Mouse (Mus musculus): ENCODE data around the gene Gpbp1.
A peak's percentile ranks its signal among the peaks of the same experiment; 100 is the strongest.

The Gpbp1 gene

DNA sequence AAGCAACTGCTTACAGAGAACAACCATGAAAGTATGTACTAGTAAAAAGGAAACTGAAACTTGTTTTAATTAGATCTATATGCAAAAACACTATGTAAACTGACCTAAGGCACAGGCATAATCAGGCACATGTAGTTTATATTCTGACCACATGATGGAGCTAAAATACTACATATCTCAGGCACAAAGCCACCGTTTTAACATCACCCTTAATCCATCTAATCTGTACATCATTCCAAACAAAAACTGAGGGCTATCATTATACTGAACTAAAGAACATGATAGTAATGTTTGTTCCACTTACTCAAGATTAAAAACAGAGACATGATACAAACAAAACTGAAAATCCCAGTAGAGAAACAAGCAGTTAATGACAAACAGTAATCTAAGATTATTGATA, 28.5 kb downstream of the Gpbp1 start:
- DNase-seq, result no peak

DNA sequence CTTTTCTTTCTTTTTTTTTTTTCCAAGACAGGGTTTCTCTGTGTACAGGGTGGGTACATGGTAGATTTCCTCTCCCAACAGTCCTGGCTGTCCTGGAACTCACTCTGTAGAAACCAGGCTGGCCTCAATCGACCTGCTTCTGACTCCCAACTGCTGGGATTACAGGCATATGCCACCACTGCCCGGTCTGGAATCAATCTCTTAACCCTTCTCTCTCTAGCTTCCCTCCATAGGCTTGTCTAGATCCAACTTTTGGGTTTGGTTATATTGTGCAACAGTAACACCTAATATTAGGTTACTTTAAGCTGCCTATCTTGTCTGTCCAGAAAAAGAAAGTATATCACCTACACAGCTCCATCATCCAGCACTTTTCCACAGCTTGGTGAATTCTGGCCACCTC, 33.1 kb downstream of the Gpbp1 start:
- DNase-seq, result no peak

DNA sequence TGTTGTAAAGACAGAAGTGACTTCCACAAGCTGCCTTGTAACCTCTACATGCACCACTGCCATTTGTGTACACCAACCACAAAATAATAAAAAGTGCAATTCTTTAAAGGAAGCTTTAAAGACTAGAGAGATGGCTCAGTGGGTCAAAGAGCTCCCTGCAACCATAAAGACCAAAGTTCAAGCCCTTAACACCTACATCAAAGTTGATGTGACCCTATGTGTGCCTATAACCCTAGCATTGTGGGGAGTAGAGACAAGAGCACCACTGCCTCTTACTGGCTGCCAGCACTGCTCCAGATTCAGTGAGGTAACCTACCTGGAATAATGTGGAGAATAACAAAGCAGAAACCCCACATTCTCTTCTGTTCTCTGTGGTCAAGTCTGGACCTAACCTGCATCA, 45.6 kb downstream of the Gpbp1 start:
- DNase-seq, result no peak

DNA sequence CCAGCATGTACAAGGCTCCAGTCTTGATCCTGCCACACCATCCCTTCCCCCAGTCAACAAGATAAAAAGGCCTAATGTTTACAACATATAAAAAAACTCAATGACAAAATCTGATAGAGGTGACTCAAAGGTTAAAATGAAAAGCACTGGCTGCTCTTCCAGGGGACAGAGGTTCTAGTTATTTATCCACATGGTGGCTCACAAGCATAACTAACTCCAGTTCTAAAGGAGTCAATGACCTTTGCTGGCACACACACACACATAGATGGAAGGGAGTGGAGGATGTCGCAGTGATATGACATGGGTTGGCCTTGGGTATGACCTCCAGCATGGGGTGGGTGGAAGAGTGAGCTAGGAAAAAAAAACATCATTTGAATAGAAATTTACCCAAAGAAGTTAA, 58.7 kb downstream of the Gpbp1 start:
- DNase-seq, result no peak

DNA sequence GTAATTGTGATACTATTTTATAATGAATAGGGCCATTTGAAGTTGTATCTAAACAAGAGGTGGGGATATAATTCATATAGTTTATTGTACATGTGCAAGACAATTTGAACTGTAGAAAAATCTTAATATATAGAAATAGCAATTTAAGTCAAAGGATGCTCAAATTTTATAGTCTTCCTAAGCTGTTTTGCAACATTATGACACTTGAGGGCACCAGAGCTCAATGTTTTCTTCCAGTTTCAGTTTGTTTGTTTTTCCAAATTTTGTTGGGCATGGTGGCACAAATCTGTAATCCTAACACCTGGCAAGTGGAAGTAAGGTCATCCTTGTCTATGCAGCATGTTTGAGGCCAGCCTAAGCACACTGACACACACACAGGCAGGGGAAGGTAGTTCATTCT, 68.6 kb downstream of the Gpbp1 start:
- no peak for DNase-seq

DNA sequence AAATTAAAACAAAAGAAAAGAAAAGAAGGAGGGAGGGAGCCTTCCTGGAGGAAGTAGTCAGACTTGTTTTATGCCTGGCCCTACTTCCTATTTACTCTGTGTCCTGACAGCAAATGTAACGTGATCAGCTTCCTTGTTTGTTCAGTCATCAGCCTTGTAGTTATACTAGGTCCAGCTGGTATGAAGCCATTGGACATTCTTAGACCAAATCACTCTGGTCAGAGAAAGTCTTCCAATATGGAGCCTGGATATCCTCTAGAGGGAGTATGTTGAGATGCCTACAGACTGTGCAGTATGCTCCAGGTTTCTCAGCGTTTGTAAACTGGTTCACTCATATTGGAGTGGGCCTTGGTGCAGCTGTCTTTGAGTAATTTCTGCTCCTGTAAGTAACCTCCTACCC, 71.8 kb downstream of the Gpbp1 start:
- DNase-seq, result no peak

DNA sequence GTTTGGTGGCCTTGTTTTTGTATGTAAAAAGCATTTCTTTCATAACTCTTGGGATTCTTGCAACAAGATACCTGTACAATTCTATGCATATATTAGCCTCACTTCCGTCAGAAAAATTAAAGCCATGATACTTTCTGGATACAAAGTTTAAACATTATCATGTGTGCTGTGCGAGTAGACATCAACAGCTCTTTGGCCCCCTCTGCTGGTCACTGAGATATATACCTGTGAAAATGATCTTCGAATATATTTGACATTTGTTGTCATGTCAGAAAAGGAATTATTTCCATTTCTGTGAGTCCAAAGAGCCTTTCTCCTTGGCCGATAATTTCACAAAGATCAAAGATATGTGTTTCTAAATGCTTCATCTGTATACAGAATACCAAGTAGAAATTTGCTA, 76.8 kb downstream of the Gpbp1 start:
- DNase-seq, result peak; percentile 66

DNA sequence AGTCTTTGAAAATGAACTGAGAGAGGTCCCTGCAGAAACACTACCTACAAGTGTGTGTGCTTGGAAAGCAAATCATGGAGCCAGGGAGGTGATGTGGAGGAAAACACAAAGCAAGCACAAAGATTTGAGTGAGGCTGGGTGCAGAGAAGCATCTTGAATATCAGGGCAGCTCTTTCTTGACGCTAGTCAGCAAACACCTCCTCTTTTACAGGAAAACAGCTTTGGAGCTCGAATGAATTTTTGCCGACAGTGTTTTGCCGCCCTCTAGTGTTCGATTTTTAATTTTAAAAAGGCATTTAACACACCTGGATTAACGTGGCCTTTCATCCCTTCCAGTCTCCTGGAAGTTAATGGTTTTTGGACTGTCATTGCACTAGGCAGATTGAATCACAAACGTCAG, 79.1 kb downstream of the Gpbp1 start:
- peak; percentile 42 for DNase-seq

DNA sequence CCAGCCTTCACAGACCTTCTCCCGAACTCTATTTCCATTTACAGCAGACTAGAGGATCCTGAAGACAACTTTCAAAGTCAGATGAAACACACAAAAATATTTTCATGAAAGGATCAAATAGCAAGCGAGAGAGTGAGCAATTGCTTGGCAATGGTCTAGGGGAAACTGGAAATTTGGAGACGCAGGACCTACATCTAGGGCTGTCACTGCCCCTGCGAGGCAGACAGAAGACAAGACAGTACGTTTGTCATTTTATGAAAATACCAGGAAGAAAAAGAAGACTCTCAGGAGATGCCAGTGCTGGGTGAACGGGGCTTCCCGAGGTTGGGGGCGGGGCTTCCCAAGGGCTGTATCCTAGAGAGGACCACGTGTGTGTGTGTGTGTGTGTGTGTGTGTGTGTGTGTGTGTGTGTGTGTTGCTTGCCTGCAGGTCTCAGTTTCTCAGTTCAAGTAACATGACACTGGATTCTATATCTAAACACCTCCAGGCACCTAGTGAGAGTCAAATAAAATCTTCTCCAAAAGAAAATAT, 83.0 kb downstream of the Gpbp1 start:
- no peak for DNase-seq

DNA sequence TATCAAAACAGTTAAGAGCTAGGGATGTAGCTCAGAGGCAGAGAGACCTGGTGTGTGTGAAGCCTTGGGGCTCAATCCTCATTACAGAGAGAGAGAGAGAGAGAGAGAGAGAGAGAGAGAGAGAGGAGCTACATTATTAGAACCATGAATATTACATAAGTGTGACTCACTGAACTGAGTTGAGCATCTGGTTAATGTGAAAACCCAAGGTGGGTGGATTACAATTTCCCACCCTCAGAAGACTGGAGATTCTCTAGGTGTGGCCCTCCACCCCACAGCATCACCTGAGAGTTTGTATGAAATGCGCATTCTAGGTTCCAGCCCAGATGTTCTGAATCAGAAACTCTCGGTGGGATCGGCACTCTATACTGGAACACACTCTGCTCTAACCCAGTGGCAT, 84.0 kb downstream of the Gpbp1 start:
- no peak for DNase-seq

DNA sequence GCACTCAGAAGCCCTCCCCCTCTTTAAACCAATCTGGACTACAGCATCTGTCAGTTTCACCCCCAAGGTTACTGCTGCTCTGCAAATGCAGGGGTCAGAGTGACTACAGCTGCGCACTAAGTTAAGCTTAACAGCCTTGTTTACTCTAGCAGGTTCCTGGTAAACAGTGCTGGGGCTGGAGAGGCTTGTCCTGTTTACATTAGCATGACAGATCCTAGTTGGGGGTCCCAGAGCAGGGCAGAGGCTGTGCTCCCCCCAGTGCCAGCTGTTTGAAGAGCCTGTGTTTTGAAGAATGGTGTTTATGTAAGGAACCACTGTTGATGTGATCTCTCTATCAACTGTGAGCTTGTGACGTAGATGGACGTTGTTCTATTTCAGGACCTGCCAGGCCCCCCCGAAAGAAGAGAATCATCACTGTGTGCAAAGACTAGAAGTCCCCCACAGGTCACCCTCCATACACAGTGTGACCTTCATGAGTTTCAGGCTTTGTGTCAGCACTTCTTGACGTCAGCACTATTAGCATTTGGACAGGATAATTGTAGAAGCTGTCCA, 92.2 kb downstream of the Gpbp1 start:
- no peak for DNase-seq

DNA sequence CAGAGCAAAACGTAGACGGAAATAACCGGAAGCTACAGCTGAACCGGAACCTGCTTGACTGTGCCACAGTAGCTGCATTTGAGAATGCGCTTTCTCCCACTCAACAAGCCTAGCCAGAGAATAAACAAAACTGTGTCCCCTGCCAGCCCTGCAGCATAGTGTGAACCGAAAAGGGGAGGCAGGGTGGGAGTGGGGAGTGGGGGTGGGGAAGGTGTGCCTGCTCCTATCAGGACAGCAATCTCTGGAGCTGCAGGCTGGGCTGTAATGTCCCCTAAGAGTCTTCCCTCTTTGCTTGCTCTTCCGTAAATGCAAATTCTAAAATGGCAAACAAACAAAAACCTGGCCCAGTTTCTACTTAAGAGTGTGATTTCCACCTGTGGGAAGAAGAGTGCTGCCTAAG, 92.8 kb downstream of the Gpbp1 start:
- no peak for DNase-seq

DNA sequence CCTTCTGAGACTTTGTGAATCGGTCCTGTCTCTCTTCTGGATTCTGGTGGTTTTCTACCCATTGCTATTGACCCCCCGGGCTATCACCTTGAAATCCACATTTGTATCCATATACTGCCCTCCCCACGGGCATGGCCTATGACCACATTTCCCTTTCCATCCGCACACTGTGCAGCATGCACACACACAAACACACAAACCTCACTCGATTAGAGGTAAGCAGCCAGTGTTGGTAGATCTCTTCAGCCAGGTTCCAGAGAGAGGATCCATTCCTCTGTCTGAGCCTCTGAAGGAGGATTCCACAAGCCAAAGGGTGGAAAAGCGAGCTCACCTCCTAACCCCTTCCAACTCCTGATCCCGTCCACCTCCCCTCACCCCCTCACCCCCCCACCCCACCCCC, 94.4 kb downstream of the Gpbp1 start:
- DNase-seq, result no peak

DNA sequence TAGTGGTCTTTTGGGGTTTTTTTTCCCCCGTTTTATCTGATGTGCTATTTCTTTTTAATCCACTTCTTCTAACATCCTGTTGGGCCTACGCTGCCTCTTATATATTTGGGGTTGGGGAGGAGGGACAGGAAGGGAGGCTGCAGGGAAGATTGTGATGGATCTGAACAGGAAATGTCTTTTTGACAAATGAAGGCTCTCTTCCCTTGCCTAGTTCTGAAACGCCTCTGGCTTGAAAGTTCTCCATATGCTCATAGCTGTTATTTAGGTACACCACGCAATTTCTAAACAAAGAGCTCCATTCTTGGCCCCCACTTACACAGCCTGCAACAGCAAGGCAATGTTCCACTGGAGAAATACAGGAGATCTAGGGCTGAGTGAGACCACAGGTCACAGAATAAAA, 95.0 kb downstream of the Gpbp1 start:
- DNase-seq, result no peak

DNA sequence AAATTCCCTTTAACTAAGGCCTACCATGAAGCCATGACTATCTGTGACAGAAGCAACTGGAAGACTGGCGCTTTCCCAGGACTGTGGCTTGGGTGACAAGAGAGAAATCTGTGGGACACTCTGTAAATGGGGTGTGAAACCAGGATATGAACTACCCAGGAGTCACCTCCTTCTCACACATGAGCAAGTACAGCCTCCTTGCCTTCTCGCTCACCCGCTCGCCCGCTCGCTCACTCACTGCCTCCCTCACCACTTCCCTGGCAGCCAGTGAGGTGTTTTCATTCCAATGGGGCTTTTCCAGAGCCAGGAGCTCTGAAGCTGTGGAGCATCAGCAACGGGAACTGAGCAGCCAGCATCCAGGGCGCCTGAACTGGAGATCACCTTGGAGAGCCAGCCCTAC, 95.6 kb downstream of the Gpbp1 start:
- no peak for DNase-seq

DNA sequence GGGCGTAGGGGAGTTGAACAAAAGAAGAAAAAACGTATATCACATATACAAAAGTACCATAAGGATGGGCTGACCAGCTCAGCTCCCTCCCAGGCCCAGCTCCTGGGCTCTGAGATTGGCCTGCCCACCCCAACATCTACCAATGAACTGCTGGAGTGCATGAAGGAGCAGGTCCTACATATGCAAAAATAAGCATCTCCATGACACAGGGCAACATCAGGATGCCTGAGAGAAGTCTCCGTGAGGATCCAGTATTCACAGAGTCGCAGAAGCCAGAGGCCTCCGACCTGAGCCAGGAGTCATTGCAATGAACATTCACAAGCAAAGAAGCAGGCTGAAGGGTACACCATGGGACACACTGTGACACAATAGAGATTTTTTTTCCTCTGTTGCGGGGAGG, 96.5 kb downstream of the Gpbp1 start:
- no peak for DNase-seq

DNA sequence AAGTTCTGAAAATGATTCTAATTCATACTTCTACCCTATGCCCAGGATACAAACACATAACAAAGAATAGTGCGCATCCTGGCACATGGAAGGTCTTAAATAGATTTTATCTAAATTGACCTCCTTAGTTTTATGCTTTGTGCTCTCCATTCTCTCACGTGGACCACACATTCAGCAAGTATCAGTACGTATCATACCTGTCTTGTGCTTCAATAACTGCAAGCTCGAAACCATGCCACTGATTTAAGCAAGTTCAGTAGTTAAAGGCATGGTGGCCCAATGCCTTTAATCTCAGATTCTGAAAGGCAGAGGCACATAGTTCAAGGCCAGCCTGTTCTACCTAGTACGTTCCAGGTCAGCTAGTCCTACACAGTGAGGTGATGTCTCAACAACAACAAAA, 98.5 kb downstream of the Gpbp1 start:
- DNase-seq, result no peak

DNA sequence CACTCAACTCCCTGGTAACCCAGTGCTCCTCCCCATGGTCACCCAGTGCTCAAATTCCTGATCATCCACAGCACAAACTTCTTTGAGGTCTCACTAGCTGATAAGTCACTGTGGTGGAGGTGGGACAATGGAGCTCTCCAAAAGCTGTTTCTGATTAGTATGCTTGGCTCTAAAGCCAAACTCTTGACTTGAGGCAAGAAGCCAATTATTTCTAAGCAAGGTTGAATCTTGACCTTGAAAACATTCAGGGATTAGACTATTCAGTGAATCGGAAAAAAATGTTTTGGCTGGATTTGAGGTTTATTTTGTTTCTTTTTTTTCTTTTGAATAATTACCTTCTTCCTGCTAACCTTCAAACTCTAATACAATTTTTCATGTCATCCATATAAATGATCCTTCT, 98.9 kb downstream of the Gpbp1 start:
- no peak for DNase-seq

DNA sequence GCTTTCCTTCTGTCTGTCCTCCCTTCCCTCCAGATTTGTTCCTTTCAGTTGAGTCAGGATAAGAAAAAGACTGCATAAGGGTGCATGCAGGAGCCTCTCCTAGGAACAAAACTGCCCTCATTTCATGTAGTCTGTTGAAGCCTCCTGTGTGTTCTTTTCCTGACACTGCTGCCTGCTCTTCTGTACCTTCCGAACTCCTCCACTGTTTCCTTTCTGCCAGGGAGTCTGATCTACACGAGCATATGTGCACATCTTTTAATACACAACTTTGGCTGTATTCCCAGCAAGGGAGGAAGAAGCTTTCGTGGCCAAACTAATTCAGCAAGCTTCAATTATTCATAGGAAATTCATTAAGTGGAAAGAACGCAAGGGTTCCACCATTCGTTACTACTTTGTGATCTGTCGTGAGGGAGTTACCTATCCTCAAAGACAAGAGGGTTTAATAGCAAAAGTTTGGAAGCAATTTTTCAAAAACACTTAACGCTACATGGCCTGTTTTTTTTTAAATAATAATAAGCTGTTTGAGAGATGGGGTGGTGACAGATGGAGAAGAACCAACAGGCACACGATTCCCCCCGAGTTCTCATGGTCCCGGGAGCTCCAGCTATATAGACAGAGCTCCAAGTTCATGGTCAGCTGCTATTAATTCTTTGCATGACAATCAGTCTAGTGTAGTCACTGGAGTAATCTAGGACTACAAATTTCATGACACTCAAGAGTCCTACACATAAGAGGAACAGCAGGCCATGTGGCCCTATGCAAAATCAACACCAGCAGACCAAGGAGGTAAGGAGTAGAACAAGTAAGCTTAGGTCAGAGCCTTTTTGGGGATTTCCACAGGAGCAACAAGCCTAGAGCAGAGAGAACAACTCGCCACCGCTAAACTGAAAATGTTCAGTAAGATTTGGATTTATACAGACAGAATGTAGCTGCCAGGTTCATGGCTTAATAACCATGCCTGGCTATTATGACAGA, 105.6 kb downstream of the Gpbp1 start:
- DNase-seq, result no peak

Data from cerebellum, adult 8-10 months (tissue).